Comparison of ENCODE assay signal across 18 mouse cellular contexts in the genomic region with DNA sequence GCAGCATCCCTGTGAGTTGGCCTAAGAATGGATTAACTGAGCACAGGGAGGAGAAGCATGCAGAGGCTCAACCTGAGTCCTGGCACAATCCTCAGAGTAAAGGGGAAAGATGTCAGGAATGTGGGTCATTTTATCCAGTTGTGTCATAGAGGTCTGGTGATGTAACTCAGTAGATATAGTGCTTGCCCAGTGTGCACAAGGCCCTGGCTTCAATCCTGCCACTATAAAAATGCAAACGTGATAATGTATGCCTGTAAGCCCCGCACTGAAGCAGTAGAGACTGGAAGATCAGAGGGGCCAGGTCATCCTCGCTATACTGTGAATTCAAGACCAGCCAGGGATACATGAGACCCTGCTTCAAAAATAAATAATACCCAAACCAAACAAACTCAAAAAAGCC.
"Had no signal": no experiment of that assay in that cellular context is flagged by ENCODE, and none has a peak within 500 bp of the region (broad histone marks: within the 10 kb centered on the region; RNA-seq: fewer than 3 reads in every experiment).

No protein-coding gene starts in this region.

- H3K27me3 ChIP-seq: kidney, embryonic 15.5 days; limb, embryonic 15.5 days had no signal

- DNase-seq: kidney, adult 8-10 months; kidney, postnatal 10 days; kidney, postnatal 36 days; layer of hippocampus, postnatal 36 days; liver, embryonic 13.5 days; lung, adult 2 months; lung, postnatal 14 days; lung, postnatal 4 days; midbrain, embryonic 14.5 days; retina, postnatal 1 day; right cerebral cortex, postnatal 25 days; spleen, adult 18-20 months; thymus, adult 18-20 months; thymus, postnatal 36 days had no signal

- H3K9ac ChIP-seq: kidney, embryonic 15.5 days; limb, embryonic 12.5 days; limb, embryonic 15.5 days; liver, embryonic 13.5 days had no signal

- H3K9me3 ChIP-seq: kidney, embryonic 15.5 days; limb, embryonic 12.5 days; limb, embryonic 15.5 days; liver, embryonic 13.5 days had no signal

- H3K27ac ChIP-seq: kidney, embryonic 15.5 days; left cerebral cortex, adult 2 months; limb, embryonic 12.5 days; limb, embryonic 15.5 days; liver, embryonic 13.5 days had no signal

- H3K4me3 ChIP-seq: kidney, embryonic 15.5 days; left cerebral cortex, adult 2 months; limb, embryonic 12.5 days; limb, embryonic 15.5 days; liver, embryonic 13.5 days had no signal

- H3K36me3 ChIP-seq: kidney, embryonic 15.5 days; limb, embryonic 12.5 days; limb, embryonic 15.5 days; liver, embryonic 13.5 days had no signal
